Mouse (Mus musculus): ENCODE measurements around the gene Cx3cr1. TPM values are rescaled to one million over a fixed set of nuclear protein-coding genes. Genes with fewer than 3 reads are reported as not detected.

Gene Cx3cr1
- polyA plus RNA-seq, 1 experiment from 2014 or later, result 7.5 TPM

DNA sequence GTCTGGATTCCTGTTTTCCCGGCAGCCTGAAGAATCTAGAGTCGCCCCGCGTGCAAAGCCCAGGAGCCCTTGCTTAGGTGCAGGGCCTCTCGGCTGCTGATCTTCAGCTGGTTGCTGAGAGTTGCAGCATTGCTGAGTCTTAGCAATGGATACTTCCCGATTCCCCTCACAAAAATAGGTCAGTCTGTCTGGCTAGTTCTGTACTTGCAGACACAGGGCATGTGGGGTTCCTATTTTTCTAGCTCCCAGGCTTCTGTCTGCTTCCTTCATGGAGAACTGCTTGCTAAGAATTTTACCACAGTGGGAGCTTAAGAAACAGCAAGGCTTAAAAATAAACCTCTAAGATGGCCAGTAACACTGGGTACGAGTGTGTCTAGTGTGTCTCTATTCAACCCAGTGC, 32.3 kb downstream of the Cx3cr1 start:
- no peak for ATAC-seq (ENCODE audit: insufficient number of reproducible peaks, insufficient read depth, low FRiP score, low read depth)
- Histone ChIP-seq H3K9me3 (ENCODE audit: control insufficient read depth, low read length) (0 out of 2 replicates have a peak, but pooled peaks cover 4% of the 10 kb centered on the region), H3K9ac (ENCODE audit: low read length) (no peak overlapping the region), H3K27ac (replicated peaks in 1 of 2; ENCODE audit: control insufficient read depth in 1 of 2, insufficient read depth in 1 of 2, low read depth in 2 of 2, low read length in 2 of 2) (peak overlapping the region in 1 of 2 experiments; percentile 29; a peak in 1 of 4 replicates), H3K36me3 (ENCODE audit: control insufficient read depth, insufficient read depth, low read length) (no peaks in the 10 kb centered on the region), H3K4me3 (ENCODE audit: control insufficient read depth in 1 of 2, insufficient read depth in 1 of 2, low read depth in 1 of 2, low read length in 2 of 2) (no peak overlapping the region), H3K27me3 (ENCODE audit: control insufficient read depth, insufficient read depth, low read length) (no peaks in the 10 kb centered on the region), H3K4me1 (ENCODE audit: control insufficient read depth in 2 of 2, insufficient read depth in 2 of 2, low read length in 2 of 2) (no peaks in the 10 kb centered on the region), H3K4me2 (ENCODE audit: low read length) (no peak overlapping the region)
- 59% methylated on average over 7 of the region's 7 CpGs for WGBS

DNA sequence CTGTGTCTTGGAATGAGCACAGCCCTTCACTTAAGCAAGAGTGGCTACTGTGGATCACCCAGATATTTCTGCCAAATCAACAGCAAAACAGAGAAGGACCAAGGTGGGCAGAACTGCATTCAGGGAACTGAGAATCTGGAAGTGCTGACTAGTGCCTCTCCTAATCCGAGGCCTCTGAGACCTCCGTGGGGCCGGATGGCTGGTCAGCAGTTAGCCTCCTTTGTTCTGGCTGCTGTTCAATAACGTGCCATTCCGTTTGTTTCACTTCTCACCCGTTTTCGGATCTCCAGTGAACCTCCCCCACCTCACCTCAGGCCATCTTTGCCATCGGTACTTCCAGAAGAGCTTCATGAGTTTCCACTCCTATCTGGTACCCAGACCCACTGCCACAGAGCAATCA, 35.3 kb downstream of the Cx3cr1 start:
- Histone ChIP-seq H3K4me3 (ENCODE audit: control insufficient read depth in 1 of 2, insufficient read depth in 1 of 2, low read depth in 1 of 2, low read length in 2 of 2) (no peak overlapping the region), H3K9ac (ENCODE audit: low read length) (no peak overlapping the region), H3K27me3 (ENCODE audit: control insufficient read depth, insufficient read depth, low read length) (no peaks in the 10 kb centered on the region), H3K4me1 (ENCODE audit: control insufficient read depth in 2 of 2, insufficient read depth in 2 of 2, low read length in 2 of 2) (no peaks in the 10 kb centered on the region), H3K36me3 (ENCODE audit: control insufficient read depth, insufficient read depth, low read length) (no peaks in the 10 kb centered on the region), H3K27ac (replicated peaks in 1 of 2; ENCODE audit: control insufficient read depth in 1 of 2, insufficient read depth in 1 of 2, low read depth in 2 of 2, low read length in 2 of 2) (no peak overlapping the region), H3K9me3 (ENCODE audit: control insufficient read depth, low read length) (no peaks in the 10 kb centered on the region), H3K4me2 (ENCODE audit: low read length) (no peak overlapping the region)
- 76% methylated on average over 8 of the region's 8 CpGs for WGBS
- no peak for ATAC-seq (ENCODE audit: insufficient number of reproducible peaks, insufficient read depth, low FRiP score, low read depth)

DNA sequence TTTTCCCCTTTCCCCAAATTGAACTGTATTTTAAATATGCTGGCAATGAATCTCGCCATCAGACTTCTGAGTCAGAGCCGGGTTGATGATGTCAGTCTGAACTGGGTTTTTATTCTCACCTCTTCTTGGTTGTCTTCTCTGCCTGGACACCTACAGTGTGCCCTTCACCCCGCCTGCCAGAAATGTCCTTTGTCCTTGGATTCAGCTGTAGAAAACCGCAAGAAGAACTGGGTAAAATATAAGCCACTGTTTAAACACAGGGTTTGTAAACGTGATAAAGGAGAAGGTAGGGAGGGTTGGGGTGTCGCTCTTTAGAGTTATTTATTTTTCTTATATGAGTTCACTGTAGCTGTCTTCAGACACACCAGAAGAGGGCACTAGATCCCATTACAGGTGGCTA, 37.0 kb downstream of the Cx3cr1 start:
- ATAC-seq (ENCODE audit: insufficient number of reproducible peaks, insufficient read depth, low FRiP score, low read depth), result no peak
- 88% methylated on average over 6 of the region's 6 CpGs for WGBS
- no peaks in the 10 kb centered on the region for H3K36me3 ChIP-seq (ENCODE audit: control insufficient read depth, insufficient read depth, low read length)
- H3K4me3 ChIP-seq (ENCODE audit: control insufficient read depth in 1 of 2, insufficient read depth in 1 of 2, low read depth in 1 of 2, low read length in 2 of 2), result no peak overlapping the region
- no peaks in the 10 kb centered on the region for H3K9me3 ChIP-seq (ENCODE audit: control insufficient read depth, low read length)
- no peak overlapping the region for H3K9ac ChIP-seq (ENCODE audit: low read length)
- H3K27me3 ChIP-seq (ENCODE audit: control insufficient read depth, insufficient read depth, low read length), result no peaks in the 10 kb centered on the region
- no peaks in the 10 kb centered on the region for H3K4me1 ChIP-seq (ENCODE audit: control insufficient read depth in 2 of 2, insufficient read depth in 2 of 2, low read length in 2 of 2)
- no peak overlapping the region for H3K4me2 ChIP-seq (ENCODE audit: low read length)
- H3K27ac ChIP-seq (replicated peaks in 1 of 2; ENCODE audit: control insufficient read depth in 1 of 2, insufficient read depth in 1 of 2, low read depth in 2 of 2, low read length in 2 of 2), result no peak overlapping the region

DNA sequence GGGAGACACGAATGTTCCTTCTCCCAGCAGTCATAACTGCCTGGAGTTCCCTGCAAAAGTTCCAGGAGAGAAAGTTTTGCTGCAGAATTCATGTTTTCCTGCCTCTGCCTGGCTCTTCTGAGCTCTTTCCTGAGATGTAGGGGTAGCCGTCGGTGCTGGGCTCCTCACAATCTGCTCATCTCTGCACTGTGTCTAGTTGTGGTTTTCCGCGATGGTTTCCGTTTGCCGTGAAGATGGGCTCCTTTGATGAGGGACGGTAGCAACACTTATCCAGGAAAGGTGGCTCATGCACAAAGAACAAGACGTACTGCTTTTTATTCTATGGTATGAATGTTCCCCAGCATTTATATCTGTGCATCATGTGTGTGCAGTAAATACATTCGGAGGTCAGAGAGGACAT, 39.3 kb downstream of the Cx3cr1 start:
- ATAC-seq (ENCODE audit: insufficient number of reproducible peaks, insufficient read depth, low FRiP score, low read depth), result no peak
- Histone ChIP-seq H3K36me3 (ENCODE audit: control insufficient read depth, insufficient read depth, low read length) (no peaks in the 10 kb centered on the region), H3K4me1 (ENCODE audit: control insufficient read depth in 2 of 2, insufficient read depth in 2 of 2, low read length in 2 of 2) (peaks cover 17 to 18% of the 10 kb centered on the region in 2 experiments), H3K9ac (ENCODE audit: low read length) (no peak overlapping the region), H3K4me3 (ENCODE audit: control insufficient read depth in 1 of 2, insufficient read depth in 1 of 2, low read depth in 1 of 2, low read length in 2 of 2) (no peak overlapping the region), H3K9me3 (ENCODE audit: control insufficient read depth, low read length) (no peaks in the 10 kb centered on the region), H3K4me2 (ENCODE audit: low read length) (no peak overlapping the region), H3K27ac (replicated peaks in 1 of 2; ENCODE audit: control insufficient read depth in 1 of 2, insufficient read depth in 1 of 2, low read depth in 2 of 2, low read length in 2 of 2) (no peak overlapping the region), H3K27me3 (ENCODE audit: control insufficient read depth, insufficient read depth, low read length) (no peaks in the 10 kb centered on the region)
- 72% methylated on average over 10 of the region's 10 CpGs for WGBS

DNA sequence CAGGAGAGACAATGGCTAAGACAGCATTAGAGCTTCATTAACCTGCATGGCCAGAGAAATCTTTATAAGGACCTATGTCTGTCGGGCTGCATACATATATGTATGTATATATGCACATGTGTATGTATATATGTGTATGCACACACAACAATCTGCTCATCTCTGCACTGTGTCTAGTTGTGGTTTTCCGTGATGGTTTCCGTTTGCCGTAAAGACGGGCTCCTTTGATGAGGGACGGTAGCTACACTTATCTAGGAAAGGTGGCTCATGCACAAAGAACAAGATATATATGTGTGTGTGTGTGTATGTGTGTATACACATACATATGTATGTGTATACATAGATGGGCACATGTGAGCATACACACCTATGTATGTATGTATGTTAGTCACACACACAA, 39.8 kb downstream of the Cx3cr1 start:
- H3K4me2 ChIP-seq (ENCODE audit: low read length), result no peak overlapping the region
- 87% methylated on average over 6 of the region's 6 CpGs for WGBS
- peaks cover 22 to 24% of the 10 kb centered on the region in 2 experiments for H3K4me1 ChIP-seq (ENCODE audit: control insufficient read depth in 2 of 2, insufficient read depth in 2 of 2, low read length in 2 of 2)
- no peak for ATAC-seq (ENCODE audit: insufficient number of reproducible peaks, insufficient read depth, low FRiP score, low read depth)
- no peak overlapping the region for H3K4me3 ChIP-seq (ENCODE audit: control insufficient read depth in 1 of 2, insufficient read depth in 1 of 2, low read depth in 1 of 2, low read length in 2 of 2)
- H3K27me3 ChIP-seq (ENCODE audit: control insufficient read depth, insufficient read depth, low read length), result no peaks in the 10 kb centered on the region
- no peak overlapping the region for H3K27ac ChIP-seq (replicated peaks in 1 of 2; ENCODE audit: control insufficient read depth in 1 of 2, insufficient read depth in 1 of 2, low read depth in 2 of 2, low read length in 2 of 2)
- no peaks in the 10 kb centered on the region for H3K9me3 ChIP-seq (ENCODE audit: control insufficient read depth, low read length)
- no peaks in the 10 kb centered on the region for H3K36me3 ChIP-seq (ENCODE audit: control insufficient read depth, insufficient read depth, low read length)
- no peak overlapping the region for H3K9ac ChIP-seq (ENCODE audit: low read length)

DNA sequence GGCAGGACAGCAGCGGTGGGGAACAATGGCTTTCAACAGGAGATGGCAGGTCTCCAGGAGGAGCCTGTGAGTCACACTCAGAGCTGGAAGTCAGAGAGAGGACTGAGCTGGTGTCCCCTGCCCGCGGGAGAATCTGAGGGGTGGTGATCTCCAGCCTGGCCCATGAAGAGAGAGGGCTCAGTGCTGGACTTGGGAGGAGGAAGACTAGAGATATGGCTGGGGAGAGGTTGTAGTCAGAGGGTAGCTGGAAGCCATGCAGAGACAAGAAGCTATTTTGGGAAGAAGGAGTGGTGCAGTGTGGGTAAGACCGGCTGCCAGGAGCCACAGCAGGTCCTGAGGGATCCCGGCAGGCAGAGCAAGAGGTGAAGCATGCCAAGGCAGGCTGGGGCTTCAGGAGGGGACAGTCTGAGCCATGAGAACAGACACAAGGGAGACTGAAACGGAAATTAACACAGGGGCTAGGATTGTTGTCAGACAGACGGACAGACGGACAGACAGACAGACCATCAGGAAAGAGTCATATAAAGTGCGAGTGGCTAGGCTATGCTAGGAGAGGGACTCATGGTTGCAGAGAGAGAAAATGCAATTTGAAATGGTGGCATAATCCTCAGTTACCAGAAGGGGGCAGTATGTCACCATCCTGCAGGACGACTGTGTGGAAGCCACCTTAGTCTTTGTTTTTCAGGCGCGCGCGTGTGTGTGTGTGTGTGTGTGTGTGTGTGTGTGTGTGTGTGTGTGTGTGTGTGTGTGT, 42.1 kb downstream of the Cx3cr1 start:
- H3K36me3 ChIP-seq (ENCODE audit: control insufficient read depth, insufficient read depth, low read length), result no peaks in the 10 kb centered on the region
- H3K9ac ChIP-seq (ENCODE audit: low read length), result peak overlapping the region; percentile 66
- no peaks in the 10 kb centered on the region for H3K9me3 ChIP-seq (ENCODE audit: control insufficient read depth, low read length)
- H3K4me2 ChIP-seq (ENCODE audit: low read length), result peak overlapping the region; percentile 61
- H3K27me3 ChIP-seq (ENCODE audit: control insufficient read depth, insufficient read depth, low read length), result no peaks in the 10 kb centered on the region
- H3K27ac ChIP-seq (replicated peaks in 1 of 2; ENCODE audit: control insufficient read depth in 1 of 2, insufficient read depth in 1 of 2, low read depth in 2 of 2, low read length in 2 of 2), result peak overlapping the region; percentile 95 to 96
- H3K4me1 ChIP-seq (ENCODE audit: control insufficient read depth in 2 of 2, insufficient read depth in 2 of 2, low read length in 2 of 2), result peaks cover 32 to 35% of the 10 kb centered on the region in 2 experiments
- 5% methylated on average over 14 of the region's 14 CpGs for WGBS
- peak; percentile 62 for ATAC-seq (ENCODE audit: insufficient number of reproducible peaks, insufficient read depth, low FRiP score, low read depth)
- peak overlapping the region; percentile 18 to 20; a peak in 2 of 4 replicates for H3K4me3 ChIP-seq (ENCODE audit: control insufficient read depth in 1 of 2, insufficient read depth in 1 of 2, low read depth in 1 of 2, low read length in 2 of 2)

DNA sequence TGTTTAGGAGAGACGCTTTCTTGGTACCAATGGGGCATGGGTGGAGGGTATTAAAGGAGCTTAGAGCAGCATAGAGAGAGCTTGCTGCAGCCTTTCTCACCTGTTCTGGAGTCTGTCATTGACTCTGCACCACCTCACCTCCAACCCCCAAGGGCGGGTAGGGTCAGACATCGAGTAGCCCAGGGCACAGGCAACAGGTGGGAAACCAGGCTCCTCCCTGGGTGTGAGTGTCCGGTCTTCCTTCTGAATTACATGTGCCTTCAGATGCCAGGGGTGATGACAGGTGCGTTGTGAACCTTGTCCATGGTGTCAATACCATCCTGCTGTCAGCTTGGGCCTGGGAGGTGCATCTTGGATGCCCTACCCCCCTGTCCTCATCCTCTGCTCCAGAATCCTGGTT, 45.1 kb downstream of the Cx3cr1 start:
- Histone ChIP-seq H3K4me2 (ENCODE audit: low read length) (peak overlapping the region; percentile 72), H3K27ac (replicated peaks in 1 of 2; ENCODE audit: control insufficient read depth in 1 of 2, insufficient read depth in 1 of 2, low read depth in 2 of 2, low read length in 2 of 2) (peak overlapping the region; percentile 94 to 98), H3K9me3 (ENCODE audit: control insufficient read depth, low read length) (no peaks in the 10 kb centered on the region), H3K4me3 (ENCODE audit: control insufficient read depth in 1 of 2, insufficient read depth in 1 of 2, low read depth in 1 of 2, low read length in 2 of 2) (no peak overlapping the region), H3K9ac (ENCODE audit: low read length) (peak overlapping the region; percentile 36; the same call in 1 of the 2 replicates), H3K27me3 (ENCODE audit: control insufficient read depth, insufficient read depth, low read length) (no peaks in the 10 kb centered on the region), H3K4me1 (ENCODE audit: control insufficient read depth in 2 of 2, insufficient read depth in 2 of 2, low read length in 2 of 2) (peaks cover 39 to 40% of the 10 kb centered on the region in 2 experiments), H3K36me3 (ENCODE audit: control insufficient read depth, insufficient read depth, low read length) (peaks cover 3% of the 10 kb centered on the region)
- 64% methylated on average over 5 of the region's 5 CpGs for WGBS
- ATAC-seq (ENCODE audit: insufficient number of reproducible peaks, insufficient read depth, low FRiP score, low read depth), result no peak
